Mouse (Mus musculus): ENCODE measurements around the gene Trim28. TPM values are rescaled to one million over a fixed set of nuclear protein-coding genes. Genes with fewer than 3 reads are reported as not detected.
A peak's percentile ranks its signal among the peaks of the same experiment; 100 is the strongest.

Trim28 gene
- total RNA-seq, 2 experiments from 2014 or later, result 86.8 to 96.2 TPM

GRCm38 (mm10) chr7:12995862-12996261, 3.1 kb upstream of the Trim28 start:
- intact Hi-C loops (cut with DNase I), result no loop called here

GRCm38 (mm10) chr7:12997230-12997629, 1.7 kb upstream of the Trim28 start:
- no peak for DNase-seq (ENCODE audit: low spot score)
- intact Hi-C loops (cut with DNase I), result no loop called here

More at GRCm38 (mm10) chr7:12995862-12996261, 3.1 kb upstream of the Trim28 start:
- DNase-seq (ENCODE audit: low spot score), result no peak

GRCm38 (mm10) chr7:12998053-12998452, 861 bp upstream of the Trim28 start, which contains the start of gene Slc27a5:
TSS of gene Slc27a5 (minus strand) at chr7:12998192.
- DNase-seq (ENCODE audit: low spot score), result no peak
- intact Hi-C loops (cut with DNase I), result no loop called here

- intact Hi-C loops (cut with DNase I), result no loop called here
- no peak for DNase-seq (ENCODE audit: low spot score)
Observed at GRCm38 (mm10) chr7:13001584-13001983, 2.7 kb downstream of the Trim28 start.

GRCm38 (mm10) chr7:13003380-13003779, 4.5 kb downstream of the Trim28 start:
- intact Hi-C loops (cut with DNase I), result no loop called here
- DNase-seq (ENCODE audit: low spot score), result no peak

GRCm38 (mm10) chr7:13006011-13006410, 7.1 kb downstream of the Trim28 start:
- no peak for DNase-seq (ENCODE audit: low spot score)
- intact Hi-C loops (cut with DNase I), result no loop called here

- intact Hi-C loops (cut with DNase I), result no loop called here
- DNase-seq (ENCODE audit: low spot score), result no peak
Observed at GRCm38 (mm10) chr7:13006531-13006930, 7.6 kb downstream of the Trim28 start.

GRCm38 (mm10) chr7:13007341-13008092, 8.6 kb downstream of the Trim28 start:
- intact Hi-C loops (cut with DNase I), result loop anchor here (2.0 kb wide), 1 partner anchor 99 kb away; no protein-coding TSS in a partner anchor
- no peak for DNase-seq (ENCODE audit: low spot score)

- intact Hi-C loops (cut with DNase I), result loop anchor here (1.0 to 2.0 kb wide), 2 partner anchors 37 to 101 kb away; no protein-coding TSS in a partner anchor
- DNase-seq (ENCODE audit: low spot score), result peak; percentile 84
Observed at GRCm38 (mm10) chr7:13009143-13010004, 10.5 kb downstream of the Trim28 start.

GRCm38 (mm10) chr7:13010005-13010908, 11.3 kb downstream of the Trim28 start, which contains the start of gene Zbtb45:
TSS of gene Zbtb45 (minus strand) at chr7:13010034.
- no peak for DNase-seq (ENCODE audit: low spot score)
- intact Hi-C loops (cut with DNase I), result no loop called here

GRCm38 (mm10) chr7:13013671-13014070, 14.8 kb downstream of the Trim28 start:
- intact Hi-C loops (cut with DNase I), result no loop called here
- DNase-seq (ENCODE audit: low spot score), result no peak

GRCm38 (mm10) chr7:13014275-13014839, 15.4 kb downstream of the Trim28 start:
- DNase-seq (ENCODE audit: low spot score), result no peak
- intact Hi-C loops (cut with DNase I), result no loop called here

- intact Hi-C loops (cut with DNase I), result no loop called here
- no peak for DNase-seq (ENCODE audit: low spot score)
Observed at GRCm38 (mm10) chr7:13015217-13015616, 16.3 kb downstream of the Trim28 start.

GRCm38 (mm10) chr7:13022773-13023535, 24.0 kb downstream of the Trim28 start:
- DNase-seq (ENCODE audit: low spot score), result peak; percentile 54
- intact Hi-C loops (cut with DNase I), result no loop called here

GRCm38 (mm10) chr7:13023928-13024731, 25.2 kb downstream of the Trim28 start:
- intact Hi-C loops (cut with DNase I), result no loop called here
- peak; percentile 84 for DNase-seq (ENCODE audit: low spot score)

GRCm38 (mm10) chr7:13024805-13025204, 25.9 kb downstream of the Trim28 start:
- DNase-seq (ENCODE audit: low spot score), result peak; percentile 35
- intact Hi-C loops (cut with DNase I), result no loop called here

GRCm38 (mm10) chr7:13025511-13026112, 26.7 kb downstream of the Trim28 start:
- intact Hi-C loops (cut with DNase I), result no loop called here
- no peak for DNase-seq (ENCODE audit: low spot score)
